Mouse (Mus musculus) ES-E14 (cell line): ENCODE results near the gene Pcbp3.

Source experiments
- CHD2 ChIP-seq: IDR thresholded peaks from 2 replicates; pipeline ENCODE4 v1.6.1; 2014; ENCODE audit warnings: mild to moderate bottlenecking, low read depth, low read length, inconsistent platforms
- ZNF384 ChIP-seq: IDR thresholded peaks from 2 replicates; pipeline ENCODE4 v1.6.1; 2012; ENCODE audit warnings: low read depth, low read length, inconsistent platforms

GRCm38 (mm10) chr10:76905935-76906341 is 55.7 kb downstream of the Pcbp3 start:
- no peak for TF ChIP-seq ZNF384
- no peak for TF ChIP-seq CHD2
